Mouse (Mus musculus) NIH3T3 (cell line): ENCODE measurements around the gene Gm3594.
"Not testable (repeated sequence)": the region's sequence is repeated elsewhere in the genome, so short reads cannot be mapped to it uniquely, and the experiment has no call there.

Experiments
- DNase-seq: peaks from one replicate; pipeline ENCODE4 v3.0.0-alpha.2; 2012; ENCODE audit warnings: low read depth

Gene Gm3594

DNA sequence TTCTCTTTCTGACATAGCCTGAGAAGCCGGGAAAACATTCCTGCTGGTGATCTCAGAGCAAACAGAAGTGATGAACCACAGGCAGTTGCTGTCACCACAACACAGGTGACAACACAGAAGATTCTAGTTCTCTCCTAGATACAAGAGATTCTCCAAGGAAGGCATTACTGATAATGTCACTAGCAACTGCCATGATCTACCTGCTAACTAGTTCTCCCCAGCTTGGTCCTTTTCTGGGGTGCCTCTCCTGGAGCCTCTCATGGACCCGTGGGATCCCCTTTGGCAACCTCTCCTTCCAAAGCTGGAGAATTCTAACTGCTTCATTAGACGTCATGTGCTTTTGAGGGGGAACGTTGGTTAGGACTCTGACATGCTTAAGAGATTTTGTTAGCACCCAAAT is at the start of gene Gm3594:
Gm3594 (minus strand) TSS at position 101 of the 400 bp plus-strand sequence.
- DNase-seq = not testable (repeated sequence)

GRCm38 (mm10) chr14:6486331-6486730 is 41.9 kb upstream of the Gm3594 start:
- DNase-seq = not testable (repeated sequence)

DNA sequence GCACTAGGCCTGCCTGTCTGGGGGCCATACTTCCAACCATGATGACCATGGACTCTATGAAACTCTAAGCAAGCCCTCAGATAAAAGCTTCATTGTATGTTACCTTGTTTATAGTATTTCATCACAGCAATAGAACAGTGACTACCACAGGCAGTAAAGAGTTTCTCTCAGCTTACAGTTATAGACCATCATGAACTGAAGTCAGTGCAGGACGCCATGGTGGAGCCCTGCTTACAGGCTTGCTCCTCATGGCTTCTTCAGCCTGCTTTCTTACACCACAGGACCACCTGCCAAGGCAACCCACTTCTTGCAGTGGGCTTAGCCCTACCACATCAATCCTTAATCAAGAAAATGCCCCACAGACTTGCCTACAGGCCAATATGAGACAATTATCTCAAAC is 41.1 kb upstream of the Gm3594 start:
- DNase-seq = not testable (repeated sequence)

- DNase-seq = peak; percentile 2
Observed at GRCm38 (mm10) chr14:6482126-6482525, 37.7 kb upstream of the Gm3594 start.

DNA sequence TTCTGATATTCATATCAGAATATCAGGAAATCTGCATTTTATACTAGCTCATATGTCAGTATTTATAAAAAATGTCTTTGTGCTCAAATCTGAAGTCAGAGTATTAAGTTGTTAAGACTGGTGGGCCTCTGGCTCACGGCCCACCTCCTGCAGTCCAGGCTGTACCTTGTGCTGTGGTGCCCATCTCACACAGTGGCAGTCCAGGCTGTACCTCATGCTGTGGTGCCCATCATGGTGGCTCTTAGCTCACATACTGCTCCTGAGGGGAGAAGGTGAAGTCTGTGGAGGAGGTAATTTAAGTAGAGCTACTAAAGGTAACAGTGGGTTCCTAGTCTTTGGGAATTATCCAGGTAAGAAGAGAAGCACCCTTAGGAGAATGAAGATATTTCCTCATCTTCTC is 27.4 kb upstream of the Gm3594 start:
- DNase-seq = not testable (repeated sequence)

DNA sequence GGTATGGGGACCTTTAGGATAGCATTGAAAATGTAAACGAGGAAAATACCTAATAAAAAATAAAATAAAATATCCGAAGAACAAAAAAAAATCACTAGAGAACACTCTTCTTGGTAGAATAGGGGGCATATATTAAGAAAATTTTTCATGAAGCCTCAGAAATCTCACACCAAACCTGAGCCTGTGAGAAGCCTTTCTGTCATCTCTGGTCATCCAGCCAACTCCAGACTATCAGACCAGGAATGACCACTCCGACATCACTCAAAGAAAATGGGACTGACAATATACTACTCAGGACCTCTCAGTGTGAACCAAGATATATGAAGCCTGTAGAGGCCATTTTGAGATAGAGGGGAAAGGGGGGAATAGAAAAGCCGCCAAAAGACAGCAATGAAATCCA is 3.6 kb downstream of the Gm3594 start:
- not testable (repeated sequence) for DNase-seq

GRCm38 (mm10) chr14:6440206-6440605 is 4.2 kb downstream of the Gm3594 start:
- not testable (repeated sequence) for DNase-seq

GRCm38 (mm10) chr14:6426766-6427165 is 17.6 kb downstream of the Gm3594 start:
- DNase-seq = not testable (repeated sequence)

GRCm38 (mm10) chr14:6426353-6426752 is 18.1 kb downstream of the Gm3594 start:
- not testable (repeated sequence) for DNase-seq

GRCm38 (mm10) chr14:6412382-6412781 is 32.0 kb downstream of the Gm3594 start, which contains the start of gene Gm3591:
TSS of gene Gm3591 (minus strand) at chr14:6412482.
- not testable (repeated sequence) for DNase-seq

DNA sequence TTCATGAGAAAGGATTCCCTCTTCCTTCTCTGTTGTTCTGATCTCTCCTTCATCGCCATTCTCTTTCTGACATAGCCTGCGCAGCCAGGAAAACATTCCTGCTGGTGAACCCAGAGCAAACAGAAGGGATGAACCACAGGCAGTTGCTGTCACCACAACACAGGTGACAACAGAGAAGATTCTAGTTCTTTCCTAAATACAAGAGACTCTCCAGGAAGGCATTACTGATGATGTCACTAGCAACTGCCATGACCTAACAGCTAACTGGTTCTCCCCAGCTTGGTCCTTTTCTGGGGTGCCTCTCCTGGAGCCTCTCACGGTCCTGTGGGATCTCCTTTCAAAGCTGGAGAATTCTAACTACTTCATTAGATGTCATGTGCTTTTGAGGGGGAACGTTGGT is 54.2 kb downstream of the Gm3594 start, which contains the start of gene Gm16440:
Gm16440 (minus strand) TSS at position 101 of the 400 bp plus-strand sequence.
- not testable (repeated sequence) for DNase-seq
